Mouse (Mus musculus): ENCODE results near the gene Calcoco1.
A peak's percentile ranks its signal among the peaks of the same experiment; 100 is the strongest.
"Not testable (repeated sequence)": the region's sequence is repeated elsewhere in the genome, so short reads cannot be mapped to it uniquely, and the experiment has no call there.

The Calcoco1 gene

GRCm38 (mm10) chr15:102692321-102692804 is 29.6 kb downstream of the Calcoco1 start:
- DNase-seq (ENCODE audit: low spot score) = peak; percentile 68

- no peak for DNase-seq (ENCODE audit: low spot score)
These were observed 36.2 kb downstream of the Calcoco1 start for GRCm38 (mm10) chr15:102685791-102686190.

- peak; percentile 64 for DNase-seq (ENCODE audit: low spot score)
These were observed 38.3 kb downstream of the Calcoco1 start for GRCm38 (mm10) chr15:102683670-102684069.

DNA sequence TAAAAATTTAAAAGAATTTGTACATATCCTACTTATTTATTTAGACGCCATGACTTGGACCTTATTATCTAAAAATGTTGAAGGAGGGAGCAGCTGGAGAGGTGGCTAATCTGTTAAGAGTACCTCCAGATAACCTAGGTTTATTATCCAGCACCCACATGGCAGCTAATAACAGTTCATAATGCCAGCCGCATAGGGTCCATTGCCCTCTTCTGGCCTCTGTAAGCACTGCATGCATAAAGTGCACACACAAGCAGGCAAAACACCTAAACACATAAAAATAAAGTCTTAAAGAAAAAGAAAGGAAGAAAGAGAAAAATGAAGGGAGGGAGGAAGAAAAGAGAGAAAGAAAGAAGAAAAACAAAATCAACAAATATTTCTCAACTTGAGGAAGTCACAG is 45.6 kb downstream of the Calcoco1 start:
- DNase-seq (ENCODE audit: low spot score) = no peak

- DNase-seq (ENCODE audit: low spot score) = peak; percentile 80
These were observed 48.4 kb downstream of the Calcoco1 start for GRCm38 (mm10) chr15:102673548-102673947.

- peak; percentile 70 for DNase-seq (ENCODE audit: low spot score)
These were observed 49.5 kb downstream of the Calcoco1 start, which contains the start of gene Atp5g2 for GRCm38 (mm10) chr15:102672215-102673071. TSS of gene Atp5g2 (minus strand) at chr15:102672352.

GRCm38 (mm10) chr15:102671721-102672214 is 50.2 kb downstream of the Calcoco1 start:
- peak; percentile 68 for DNase-seq (ENCODE audit: low spot score)

- peak; percentile 99 for DNase-seq (ENCODE audit: low spot score)
These were observed 51.0 kb downstream of the Calcoco1 start for GRCm38 (mm10) chr15:102670767-102671575.

GRCm38 (mm10) chr15:102670281-102670680 is 51.7 kb downstream of the Calcoco1 start:
- DNase-seq (ENCODE audit: low spot score) = peak; percentile 37

DNA sequence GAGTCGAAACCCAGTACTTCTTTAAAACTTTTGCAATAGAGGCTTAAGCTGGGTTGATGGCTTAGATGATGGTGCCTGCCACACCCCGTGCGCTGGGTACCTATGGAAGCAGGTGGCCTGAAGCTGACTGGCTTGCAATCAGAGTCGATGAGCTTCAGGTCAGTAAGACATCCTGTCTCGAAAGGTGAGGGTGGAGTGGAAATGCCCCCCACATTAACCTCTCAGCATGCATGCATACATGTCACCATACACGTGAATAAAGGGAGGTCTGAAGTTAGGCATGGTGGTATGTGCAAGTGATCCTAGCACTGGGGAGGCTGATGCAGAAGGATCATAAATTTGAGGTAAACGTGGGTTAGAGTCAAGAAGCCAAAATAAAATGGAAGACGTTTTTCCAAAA is 52.4 kb downstream of the Calcoco1 start:
- DNase-seq (ENCODE audit: low spot score) = no peak

- DNase-seq (ENCODE audit: low spot score) = peak; percentile 75
These were observed 56.5 kb downstream of the Calcoco1 start for GRCm38 (mm10) chr15:102665494-102665893.

DNA sequence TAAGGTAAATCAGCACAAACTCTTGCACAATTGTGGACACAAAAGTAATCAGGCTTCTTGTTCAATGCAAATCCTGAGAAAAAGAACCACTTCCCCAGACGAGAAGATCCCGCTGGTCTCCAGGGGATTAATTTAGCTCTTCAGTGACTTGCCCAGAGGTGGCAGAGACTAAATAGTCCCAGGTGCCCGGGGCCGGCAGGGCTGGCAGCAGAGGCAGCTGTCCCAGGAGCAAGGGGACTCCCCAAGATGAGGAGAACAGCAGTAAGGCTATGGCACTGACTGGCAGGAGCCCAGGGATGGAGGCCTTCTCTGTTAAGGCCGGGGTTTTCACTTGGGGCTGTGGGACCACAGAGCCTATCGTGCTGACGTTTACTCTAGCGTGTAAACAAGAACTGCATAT is 58.2 kb downstream of the Calcoco1 start:
- no peak for DNase-seq (ENCODE audit: low spot score)

- DNase-seq (ENCODE audit: low spot score) = not testable (repeated sequence)
These were observed 59.4 kb downstream of the Calcoco1 start for GRCm38 (mm10) chr15:102662601-102663000.

- DNase-seq (ENCODE audit: low spot score) = no peak
These were observed 64.0 kb downstream of the Calcoco1 start for GRCm38 (mm10) chr15:102657926-102658381.
